In the genomic region with DNA sequence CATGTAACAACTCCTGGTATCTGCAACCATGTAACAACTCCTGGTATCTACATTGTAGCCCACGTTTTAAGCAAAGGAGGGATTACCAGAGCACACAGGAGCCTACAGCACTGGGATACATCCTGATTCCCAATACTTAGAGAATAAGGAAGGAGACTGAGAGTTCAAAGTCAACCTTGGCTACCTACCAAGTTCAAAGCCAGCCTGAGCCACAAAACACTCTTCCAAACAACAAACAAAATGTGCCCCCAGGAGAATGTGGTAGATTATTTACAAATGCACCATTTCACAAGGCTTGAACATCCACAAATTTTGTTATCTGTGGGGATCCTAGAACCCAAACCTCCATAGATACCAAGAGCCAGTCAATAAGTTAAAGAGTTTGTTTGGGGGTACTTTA, we compare ENCODE assay signal across 10 mouse cellular contexts.
"Had no signal": no experiment of that assay in that cellular context is flagged by ENCODE, and none has a peak within 500 bp of the region (broad histone marks: within the 10 kb centered on the region; RNA-seq: fewer than 3 reads in every experiment).

No protein-coding gene starts in this region.

- H3K4me2 ChIP-seq: hindbrain, embryonic 15.5 days; liver, embryonic 13.5 days; midbrain, embryonic 13.5 days had no signal

- DNase-seq: kidney, adult 8-10 months; layer of hippocampus, postnatal 36 days; liver, embryonic 13.5 days; thymus, adult 18-20 months; thymus, postnatal 4 days had no signal

- H3K27ac ChIP-seq: hindbrain, embryonic 15.5 days; kidney, postnatal 0 days; left cerebral cortex, adult 2 months; liver, embryonic 13.5 days; midbrain, embryonic 13.5 days had no signal

- H3K27me3 ChIP-seq: hindbrain, embryonic 15.5 days; liver, embryonic 13.5 days; midbrain, embryonic 13.5 days had no signal

- H3K4me1 ChIP-seq: hindbrain, embryonic 15.5 days; midbrain, embryonic 13.5 days had no signal

- H3K9ac ChIP-seq: hindbrain, embryonic 15.5 days; liver, embryonic 13.5 days; midbrain, embryonic 13.5 days had no signal

- ATAC-seq: intestine, postnatal 0 days; midbrain, embryonic 13.5 days had no signal

- H3K36me3 ChIP-seq: hindbrain, embryonic 15.5 days; midbrain, embryonic 13.5 days had no signal

- H3K9me3 ChIP-seq: hindbrain, embryonic 15.5 days; liver, embryonic 13.5 days; midbrain, embryonic 13.5 days had no signal

- H3K4me3 ChIP-seq: hindbrain, embryonic 15.5 days; left cerebral cortex, adult 2 months; liver, embryonic 13.5 days; midbrain, embryonic 13.5 days had no signal
